Mouse (Mus musculus): Measurements from ENCODE around the gene Nedd4. TPM values are rescaled to one million over a fixed set of nuclear protein-coding genes. Genes with fewer than 3 reads are reported as not detected.

Nedd4 gene
- polyA plus RNA-seq, 1 experiment = 215 TPM

DNA sequence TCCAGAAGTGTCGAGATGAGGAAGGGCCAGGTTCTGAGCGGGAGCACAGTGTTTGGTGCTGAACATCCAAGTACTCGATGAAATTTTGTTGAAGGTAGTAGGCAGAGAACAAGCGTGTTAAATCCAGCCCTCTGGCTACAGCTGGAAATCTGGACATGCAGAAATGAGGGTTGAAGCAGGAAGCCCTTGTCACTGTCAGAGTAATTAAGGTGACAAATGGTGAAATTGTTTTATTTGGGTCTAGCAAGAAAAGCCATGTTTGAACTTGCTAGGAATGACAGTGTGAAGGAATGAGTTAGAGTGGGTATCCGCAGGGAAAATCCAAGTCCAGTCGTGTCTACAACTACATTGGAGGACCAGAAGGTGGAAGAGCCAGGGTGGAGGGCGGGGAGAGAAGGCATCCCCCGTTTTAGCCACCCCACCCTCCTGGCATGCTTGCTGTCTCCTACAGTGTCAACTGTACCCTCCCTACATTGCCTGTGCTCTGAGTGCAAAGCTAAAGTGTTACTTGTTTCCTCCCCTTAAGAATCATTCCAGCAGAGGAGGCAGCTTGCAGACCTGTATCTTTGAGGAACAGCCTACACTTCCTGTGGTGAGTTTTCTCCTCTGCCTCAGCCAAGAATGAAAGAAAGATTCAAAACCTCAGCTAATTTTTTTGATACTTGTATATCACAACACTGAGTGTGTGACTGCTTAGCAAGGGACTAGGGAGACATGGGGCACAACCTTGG is 62.5 kb downstream of the Nedd4 start:
- peaks cover 94% of the 10 kb centered on the region for H3K36me3 ChIP-seq (ENCODE audit: control insufficient read depth, insufficient read depth)
- no peak overlapping the region for H3K4me3 ChIP-seq (ENCODE audit: insufficient read depth, poor library complexity, severe bottlenecking)
- no peak for TF ChIP-seq CEBPB (IDR thresholded peaks at IDR 0.05; ENCODE audit: low read depth)
- no peak for TF ChIP-seq MYOD1 (IDR thresholded peaks at IDR 0.05; ENCODE audit: control insufficient read depth, insufficient read length, low read depth)
- no peak for TF ChIP-seq MYOG (IDR thresholded peaks at IDR 0.05; ENCODE audit: control insufficient read depth, extremely low read depth, insufficient read length)
- no peak for TF ChIP-seq MAX (IDR thresholded peaks at IDR 0.05)
- no peak for TF ChIP-seq USF1 (IDR thresholded peaks at IDR 0.05; ENCODE audit: low read depth)
- no peak for TF ChIP-seq CTCF (IDR thresholded peaks at IDR 0.05; ENCODE audit: control insufficient read depth, insufficient read depth, insufficient read length)
- TF ChIP-seq FOSL1 (IDR thresholded peaks at IDR 0.05; ENCODE audit: insufficient read depth, low read length, poor library complexity, severe bottlenecking) = no peak
- H3K79me2 ChIP-seq (ENCODE audit: control insufficient read depth, insufficient read depth) = peaks cover 7% of the 10 kb centered on the region
- no peak overlapping the region for H3ac ChIP-seq (ENCODE audit: control insufficient read depth, insufficient read length, low read depth)
- peaks cover 10% of the 10 kb centered on the region for H3K79me3 ChIP-seq (ENCODE audit: low read depth)
- no peaks in the 10 kb centered on the region for H3K27me3 ChIP-seq (ENCODE audit: control insufficient read depth, insufficient read depth, insufficient read length)

- Histone ChIP-seq H3K27me3 (ENCODE audit: control insufficient read depth, insufficient read depth, insufficient read length) (no peaks in the 10 kb centered on the region), H3K4me3 (ENCODE audit: insufficient read depth, poor library complexity, severe bottlenecking) (no peak overlapping the region), H3K79me3 (ENCODE audit: low read depth) (no peaks in the 10 kb centered on the region), H3K79me2 (ENCODE audit: control insufficient read depth, insufficient read depth) (no peaks in the 10 kb centered on the region), H3K36me3 (ENCODE audit: control insufficient read depth, insufficient read depth) (peaks cover 94% of the 10 kb centered on the region), H3ac (ENCODE audit: control insufficient read depth, insufficient read length, low read depth) (no peak overlapping the region)
- TF ChIP-seq USF1 (IDR thresholded peaks at IDR 0.05; ENCODE audit: low read depth) (no peak), CTCF (IDR thresholded peaks at IDR 0.05; ENCODE audit: control insufficient read depth, insufficient read depth, insufficient read length) (peak; percentile 32), FOSL1 (IDR thresholded peaks at IDR 0.05; ENCODE audit: insufficient read depth, low read length, poor library complexity, severe bottlenecking) (no peak)
Observed at GRCm38 (mm10) chr9:72733966-72734365, 71.8 kb downstream of the Nedd4 start.

GRCm38 (mm10) chr9:72735822-72736410 is 73.8 kb downstream of the Nedd4 start:
- TF ChIP-seq FOSL1 (IDR thresholded peaks at IDR 0.05; ENCODE audit: insufficient read depth, low read length, poor library complexity, severe bottlenecking) (no peak), MYOD1 (IDR thresholded peaks at IDR 0.05; ENCODE audit: control insufficient read depth, insufficient read length, low read depth) (no peak), CTCF (IDR thresholded peaks at IDR 0.05; ENCODE audit: control insufficient read depth, insufficient read depth, insufficient read length) (peak; percentile 34), CEBPB (IDR thresholded peaks at IDR 0.05; ENCODE audit: low read depth) (no peak), MYOG (IDR thresholded peaks at IDR 0.05; ENCODE audit: control insufficient read depth, extremely low read depth, insufficient read length) (no peak), USF1 (IDR thresholded peaks at IDR 0.05; ENCODE audit: low read depth) (no peak), MAX (IDR thresholded peaks at IDR 0.05) (no peak)
- H3K36me3 ChIP-seq (ENCODE audit: control insufficient read depth, insufficient read depth) = peaks cover 96% of the 10 kb centered on the region
- no peaks in the 10 kb centered on the region for H3K27me3 ChIP-seq (ENCODE audit: control insufficient read depth, insufficient read depth, insufficient read length)
- no peak overlapping the region for H3K4me3 ChIP-seq (ENCODE audit: insufficient read depth, poor library complexity, severe bottlenecking)
- H3K79me2 ChIP-seq (ENCODE audit: control insufficient read depth, insufficient read depth) = no peaks in the 10 kb centered on the region
- no peaks in the 10 kb centered on the region for H3K79me3 ChIP-seq (ENCODE audit: low read depth)
- no peak overlapping the region for H3ac ChIP-seq (ENCODE audit: control insufficient read depth, insufficient read length, low read depth)

- H3ac ChIP-seq (ENCODE audit: control insufficient read depth, insufficient read length, low read depth) = no peak overlapping the region
- no peaks in the 10 kb centered on the region for H3K27me3 ChIP-seq (ENCODE audit: control insufficient read depth, insufficient read depth, insufficient read length)
- no peak overlapping the region for H3K4me3 ChIP-seq (ENCODE audit: insufficient read depth, poor library complexity, severe bottlenecking)
- no peaks in the 10 kb centered on the region for H3K79me3 ChIP-seq (ENCODE audit: low read depth)
- H3K79me2 ChIP-seq (ENCODE audit: control insufficient read depth, insufficient read depth) = no peaks in the 10 kb centered on the region
- TF ChIP-seq MAX (IDR thresholded peaks at IDR 0.05) = no peak
- TF ChIP-seq USF1 (IDR thresholded peaks at IDR 0.05; ENCODE audit: low read depth) = no peak
- no peak for TF ChIP-seq MYOG (IDR thresholded peaks at IDR 0.05; ENCODE audit: control insufficient read depth, extremely low read depth, insufficient read length)
- no peak for TF ChIP-seq FOSL1 (IDR thresholded peaks at IDR 0.05; ENCODE audit: insufficient read depth, low read length, poor library complexity, severe bottlenecking)
- no peak for TF ChIP-seq CEBPB (IDR thresholded peaks at IDR 0.05; ENCODE audit: low read depth)
- TF ChIP-seq MYOD1 (IDR thresholded peaks at IDR 0.05; ENCODE audit: control insufficient read depth, insufficient read length, low read depth) = no peak
- TF ChIP-seq CTCF (IDR thresholded peaks at IDR 0.05; ENCODE audit: control insufficient read depth, insufficient read depth, insufficient read length) = no peak
- peaks cover 96% of the 10 kb centered on the region for H3K36me3 ChIP-seq (ENCODE audit: control insufficient read depth, insufficient read depth)
Observed at GRCm38 (mm10) chr9:72741206-72741605, 79.1 kb downstream of the Nedd4 start.

- Histone ChIP-seq H3K27me3 (ENCODE audit: control insufficient read depth, insufficient read depth, insufficient read length) (no peaks in the 10 kb centered on the region), H3K79me3 (ENCODE audit: low read depth) (no peaks in the 10 kb centered on the region), H3K79me2 (ENCODE audit: control insufficient read depth, insufficient read depth) (no peaks in the 10 kb centered on the region), H3K4me3 (ENCODE audit: insufficient read depth, poor library complexity, severe bottlenecking) (no peak overlapping the region), H3ac (ENCODE audit: control insufficient read depth, insufficient read length, low read depth) (no peak overlapping the region), H3K36me3 (ENCODE audit: control insufficient read depth, insufficient read depth) (peaks cover 75% of the 10 kb centered on the region)
- TF ChIP-seq MYOD1 (IDR thresholded peaks at IDR 0.05; ENCODE audit: control insufficient read depth, insufficient read length, low read depth) = no peak
- TF ChIP-seq MYOG (IDR thresholded peaks at IDR 0.05; ENCODE audit: control insufficient read depth, extremely low read depth, insufficient read length) = no peak
- TF ChIP-seq CEBPB (IDR thresholded peaks at IDR 0.05; ENCODE audit: low read depth) = no peak
- TF ChIP-seq USF1 (IDR thresholded peaks at IDR 0.05; ENCODE audit: low read depth) = no peak
- TF ChIP-seq FOSL1 (IDR thresholded peaks at IDR 0.05; ENCODE audit: insufficient read depth, low read length, poor library complexity, severe bottlenecking) = no peak
- TF ChIP-seq MAX (IDR thresholded peaks at IDR 0.05) = no peak
- no peak for TF ChIP-seq CTCF (IDR thresholded peaks at IDR 0.05; ENCODE audit: control insufficient read depth, insufficient read depth, insufficient read length)
Observed at GRCm38 (mm10) chr9:72746278-72746677, 84.1 kb downstream of the Nedd4 start.
